Mouse (Mus musculus) erythroblast, adult 5-6 weeks (primary cell): Measurements from ENCODE around the gene Brd1. TPM values are rescaled to one million over a fixed set of nuclear protein-coding genes. Genes with fewer than 3 reads are reported as not detected.
"Not testable (repeated sequence)": the region's sequence is repeated elsewhere in the genome, so short reads cannot be mapped to it uniquely, and the experiment has no call there.

Experiments
- ATAC-seq: replicated peaks from 2 replicates; pipeline ENCODE4 v1.8.0; 2016; ENCODE audit warnings: moderate number of reproducible peaks, mild to moderate bottlenecking, moderate TSS enrichment, inconsistent platforms; ENCODE audit not compliant: poor library complexity, low FRiP score, severe bottlenecking
- total RNA-seq, 2 experiments: library from RNA; stranded (forward) in 1 of 2; stranded (reverse) in 1 of 2; fragments of 150-400 nt in 1 of 2; fragments of 200-764, 138-1000 nt in 1 of 2; gene quantifications; 2 replicates each; pipeline versions ENCODE4 v1.2.3 to v1.2.4; 2015 to 2017; ENCODE audit warnings: low replicate concordance in 2 of 2

Gene Brd1
- total RNA-seq (2015; ENCODE audit: low replicate concordance) (11.1 and 13.0 TPM in 2 replicates), total RNA-seq (2017; ENCODE audit: low replicate concordance) (38.5 and 39.0 TPM in 2 replicates)

GRCm38 (mm10) chr15:88733834-88734571 lies at the start of gene Brd1:
Brd1 (minus strand) TSS chr15:88734233.
- ATAC-seq, result peak; percentile 71

- ATAC-seq, result not testable (repeated sequence)
Measured at GRCm38 (mm10) chr15:88774630-88775029, 40.6 kb upstream of the Brd1 start.

- ATAC-seq, result no peak
Measured at GRCm38 (mm10) chr15:88768537-88768936, 34.5 kb upstream of the Brd1 start.

- peak; percentile 58; the same call in 1 of the 2 replicates for ATAC-seq
Measured at GRCm38 (mm10) chr15:88766139-88766538, 32.1 kb upstream of the Brd1 start.

- ATAC-seq, result peak; percentile 96
Measured at GRCm38 (mm10) chr15:88761551-88761950, 27.5 kb upstream of the Brd1 start.

GRCm38 (mm10) chr15:88758061-88758460 lies 24.0 kb upstream of the Brd1 start:
- no peak for ATAC-seq

- no peak for ATAC-seq
Measured at GRCm38 (mm10) chr15:88755761-88756160, 21.7 kb upstream of the Brd1 start.

- ATAC-seq, result no peak
Measured at GRCm38 (mm10) chr15:88754896-88755295, 20.9 kb upstream of the Brd1 start.

GRCm38 (mm10) chr15:88752403-88752733 lies 18.3 kb upstream of the Brd1 start:
- no peak for ATAC-seq

GRCm38 (mm10) chr15:88751564-88752402 lies 17.8 kb upstream of the Brd1 start, which contains the start of gene Zbed4:
Zbed4 (plus strand) TSS chr15:88751660.
- peak; percentile 40 for ATAC-seq

GRCm38 (mm10) chr15:88750677-88751563 lies 16.9 kb upstream of the Brd1 start:
- peak; percentile 96 for ATAC-seq

GRCm38 (mm10) chr15:88750032-88750431 lies 16.0 kb upstream of the Brd1 start:
- ATAC-seq, result no peak

- ATAC-seq, result not testable (repeated sequence)
Measured at GRCm38 (mm10) chr15:88749617-88750016, 15.6 kb upstream of the Brd1 start.

GRCm38 (mm10) chr15:88745926-88746325 lies 11.9 kb upstream of the Brd1 start:
- no peak for ATAC-seq

GRCm38 (mm10) chr15:88745347-88745746 lies 11.3 kb upstream of the Brd1 start:
- no peak for ATAC-seq

GRCm38 (mm10) chr15:88743371-88743770 lies 9.3 kb upstream of the Brd1 start:
- not testable (repeated sequence) for ATAC-seq

- ATAC-seq, result no peak
Measured at GRCm38 (mm10) chr15:88741366-88741765, 7.3 kb upstream of the Brd1 start.

GRCm38 (mm10) chr15:88738466-88738865 lies 4.4 kb upstream of the Brd1 start:
- no peak for ATAC-seq

GRCm38 (mm10) chr15:88736166-88736565 lies 2.1 kb upstream of the Brd1 start:
- ATAC-seq, result no peak
